Comparison of ENCODE assay signal across 9 mouse cellular contexts in genomic region chr13:23299276-23299998, GRCm38 (mm10). TPM values are rescaled to one million over a fixed set of nuclear protein-coding genes. Genes with fewer than 3 reads are reported as not detected.
DNase-seq lines count a peak whose midpoint lies in the region; ATAC-seq and TF ChIP-seq lines count a peak whose summit lies in the region.
"Had no signal": no experiment of that assay in that cellular context is flagged by ENCODE, and none has a peak within 500 bp of the region (broad histone marks: within the 10 kb centered on the region; RNA-seq: fewer than 3 reads in every experiment).

No protein-coding gene starts in this region.

- TF ChIP-seq CTCF in cerebellum, adult 2 months (IDR thresholded peaks at IDR 0.05; ENCODE audit: borderline replicate concordance, insufficient read depth, low read depth, low read length), result no peak
- TF ChIP-seq CTCF in ES-Bruce4 (IDR thresholded peaks at IDR 0.05; ENCODE audit: low read depth, low read length), result no peak

- WGBS in cerebellum, adult 2 months, result 2% methylated on average over 22 of the region's 22 CpGs
- 2% methylated on average over 22 of the region's 22 CpGs for WGBS in heart, embryonic 16.5 days

- H3K9ac ChIP-seq in ES-Bruce4 (ENCODE audit: low read depth, poor library complexity, severe bottlenecking), result peak overlapping the region; percentile 81
- peak overlapping the region; percentile 52 for H3K9ac ChIP-seq in heart, embryonic 16.5 days (ENCODE audit: low read length)

- ATAC-seq in heart, embryonic 16.5 days (replicated peaks; ENCODE audit: extremely low read depth, insufficient read depth, low FRiP score), result no peak
- 0 out of 2 replicates have a peak, but pooled peaks have one; percentile 4 for ATAC-seq in megakaryocyte progenitor cell, adult 5-6 weeks (replicated peaks; ENCODE audit: poor library complexity)

- no peaks in the 10 kb centered on the region for H3K9me3 ChIP-seq in ES-Bruce4 (replicated peaks; ENCODE audit: control insufficient read depth, insufficient read depth, low read length, poor library complexity, severe bottlenecking)
- H3K9me3 ChIP-seq in heart, embryonic 16.5 days (replicated peaks; ENCODE audit: control insufficient read depth, low read length), result 0 out of 2 replicates have a peak, but pooled peaks cover 3% of the 10 kb centered on the region

- H3K27ac ChIP-seq in cerebellum, adult 2 months (ENCODE audit: insufficient read depth, low read length), result no peak overlapping the region
- H3K27ac ChIP-seq in ES-Bruce4 (ENCODE audit: insufficient read depth, low read length), result peak overlapping the region; percentile 4; the same call in 1 of the 2 replicates
- H3K27ac ChIP-seq in heart, embryonic 16.5 days (ENCODE audit: low read length), result no peak overlapping the region

- H3K36me3 ChIP-seq in ES-Bruce4 (ENCODE audit: control insufficient read depth, insufficient read depth, low read length, poor library complexity, severe bottlenecking), result no peaks in the 10 kb centered on the region
- H3K36me3 ChIP-seq in heart, embryonic 16.5 days (ENCODE audit: control insufficient read depth, insufficient read depth), result no peaks in the 10 kb centered on the region

- H3K4me1 ChIP-seq in cerebellum, adult 2 months (ENCODE audit: control insufficient read depth, insufficient read depth, low read length), result no peaks in the 10 kb centered on the region
- no peaks in the 10 kb centered on the region for H3K4me1 ChIP-seq in ES-Bruce4 (ENCODE audit: control insufficient read depth, insufficient read depth, low read length)
- H3K4me1 ChIP-seq in heart, embryonic 16.5 days (ENCODE audit: control insufficient read depth, insufficient read depth, low read length), result no peaks in the 10 kb centered on the region; the same call in none of the 2 replicates

- TF ChIP-seq POLR2A in cerebellum, adult 2 months (IDR thresholded peaks at IDR 0.05; ENCODE audit: borderline replicate concordance, insufficient read depth, low read length), result no peak
- TF ChIP-seq POLR2A in ES-Bruce4 (IDR thresholded peaks at IDR 0.05; ENCODE audit: insufficient read depth, low read length), result no peak

- peak overlapping the region; percentile 71 for H3K4me2 ChIP-seq in heart, embryonic 16.5 days (ENCODE audit: low read depth, low read length)

- no peak for DNase-seq in cerebellum, adult 2 months
- no peak for DNase-seq in cerebellum, adult 18-20 months
- no peak for DNase-seq in urinary bladder, postnatal 14 days (ENCODE audit: low spot score)
- no peak for DNase-seq in kidney, adult 18-20 months
- no peak for DNase-seq in natural killer cell, adult 2 months (ENCODE audit: low spot score in 2 of 2)

- TF ChIP-seq EP300 in ES-Bruce4 (IDR thresholded peaks at IDR 0.05; ENCODE audit: insufficient read depth, low read depth, low read length), result no peak

- no peaks in the 10 kb centered on the region; the same call in 1 of the 2 replicates for H3K27me3 ChIP-seq in cerebellum, adult 2 months (ENCODE audit: control insufficient read depth, insufficient read depth, low read length)
- no peaks in the 10 kb centered on the region for H3K27me3 ChIP-seq in ES-Bruce4 (ENCODE audit: control insufficient read depth, insufficient read depth, low read length, poor library complexity, severe bottlenecking)
- peaks cover 10% of the 10 kb centered on the region for H3K27me3 ChIP-seq in heart, embryonic 16.5 days (ENCODE audit: control insufficient read depth, insufficient read depth, low read length)

- H3K4me3 ChIP-seq in cerebellum, adult 2 months (replicated peaks; ENCODE audit: insufficient read depth, low read depth, low read length), result peak overlapping the region; percentile 30
- H3K4me3 ChIP-seq in ES-Bruce4 (ENCODE audit: low read depth, low read length), result peak overlapping the region; percentile 93
- peak overlapping the region; percentile 54 for H3K4me3 ChIP-seq in heart, embryonic 16.5 days (ENCODE audit: low read length)

RNA-seq across cellular contexts. Expression of gene Vmn1r223, which starts 52.5 kb away (rescaled TPM):
- polyA plus RNA-seq in cerebellum, adult 2 months (2012; rRNA removed), result not detected in 2 replicates
- polyA plus RNA-seq in ES-Bruce4 (2011; ENCODE audit: insufficient read depth, insufficient read length, low read depth, missing spikeins), result not detected in 2 replicates
- not detected in 2 replicates for polyA plus RNA-seq in heart, embryonic 16.5 days (2015; fragmentation: Nextera tagmentation; extraction: Ambion mirVana)
- total RNA-seq in megakaryocyte progenitor cell, adult 5-6 weeks (2015), result not detected in 2 replicates
- not detected in 2 replicates for total RNA-seq in megakaryocyte progenitor cell, adult 5-6 weeks (2017)
- total RNA-seq: hematopoietic stem cell, adult 5-6 weeks had no signal

Comparison
In these comparisons a context has a peak if more than half of its experiments do, and no peak if none do; other contexts are left out.
1. H3K4me3 ChIP-seq: peak in every context shown above with its lines; median percentile 93 in ES-Bruce4; 54 in heart, embryonic 16.5 days; 30 in cerebellum, adult 2 months.